Mouse (Mus musculus) G1E (cell line): ENCODE measurements at regions not wholly inside any gene's neighbourhood (a gene's known extent, or its start where the extent isn't known, plus 50 kb on each side); places are given as distances from the start of the nearest gene placed in this dataset.

ENCODE experiments used
- ATAC-seq: 2 replicates; pipeline ENCODE4 v1.8.0; 2016; ENCODE audit warnings: mild to moderate bottlenecking; ENCODE audit not compliant: insufficient number of reproducible peaks, poor library complexity, low FRiP score, severe bottlenecking; ENCODE audit errors: extremely low read depth
- DNase-seq: peaks from one replicate; pipeline ENCODE4 v3.0.0; 2012; ENCODE audit warnings: low spot score
- H3K27me3 ChIP-seq: 2 replicates; pipeline ENCODE4 v1.6.1; 2012; ENCODE audit warnings: mild to moderate bottlenecking, low read length, inconsistent platforms; ENCODE audit not compliant: insufficient read depth
- H3K36me3 ChIP-seq: replicated peaks from 2 replicates; pipeline ENCODE3; 2012; ENCODE audit warnings: mild to moderate bottlenecking, inconsistent platforms
- H3K4me1 ChIP-seq: 2 replicates; pipeline ENCODE4 v1.6.1; 2012; ENCODE audit warnings: low read depth, low read length, inconsistent platforms, mixed read lengths; ENCODE audit not compliant: insufficient read depth
- H3K4me3 ChIP-seq: 2 replicates; pipeline ENCODE4 v1.5.1; 2012; ENCODE audit warnings: low read depth, mild to moderate bottlenecking, inconsistent platforms, low read length, moderate library complexity, mixed read lengths
- H3K9me3 ChIP-seq: replicated peaks from 2 replicates; pipeline ENCODE4 v1.6.1; 2012; ENCODE audit warnings: inconsistent platforms
- CTCF ChIP-seq: IDR thresholded peaks from 2 replicates; pipeline ENCODE4 v1.5.1; 2012; ENCODE audit warnings: low read depth, low read length, inconsistent platforms, mixed read lengths
- GATA1 ChIP-seq: IDR thresholded peaks from 2 replicates; pipeline ENCODE4 v1.6.1; 2012; ENCODE audit warnings: borderline replicate concordance, low read length, inconsistent platforms, mixed read lengths
- GATA2 ChIP-seq: IDR thresholded peaks from 2 replicates; pipeline ENCODE4 v1.6.1; 2012; ENCODE audit warnings: low read depth, low read length, inconsistent platforms, borderline replicate concordance
- POLR2AphosphoS5 ChIP-seq: IDR thresholded peaks from 2 replicates; pipeline ENCODE4 v1.6.1; 2012; ENCODE audit warnings: low read depth, low read length, inconsistent platforms; ENCODE audit not compliant: insufficient replicate concordance
- TAL1 ChIP-seq: conservative IDR thresholded peaks from 2 replicates; pipeline ENCODE4 v1.6.1; 2012; ENCODE audit warnings: low read depth, low read length, inconsistent platforms, mixed read lengths

DNA sequence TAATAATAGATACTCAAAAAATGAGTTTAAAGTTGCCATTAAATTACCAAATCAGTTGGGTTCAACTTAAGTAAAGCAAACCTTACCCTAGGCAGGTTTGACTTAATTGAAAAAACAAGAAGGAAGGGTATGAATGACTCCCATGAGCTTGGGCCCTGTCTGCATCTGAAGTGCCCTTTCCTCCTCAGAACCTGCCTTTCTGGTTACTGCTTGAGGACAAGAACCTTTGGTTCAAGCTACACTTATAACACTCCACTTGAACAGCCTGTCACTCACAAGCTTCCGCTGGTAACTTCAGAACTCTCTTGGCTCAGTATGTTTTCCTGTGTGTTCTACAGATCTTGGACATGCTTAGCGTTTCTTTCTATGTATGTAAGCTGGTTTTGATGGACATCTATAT lies 59.6 kb upstream of the Slc40a1 start:
- H3K4me3 ChIP-seq, result no peak overlapping the region
- ATAC-seq (0 out of 2 replicates have a peak, but pooled peaks have one; percentile 8), DNase-seq (no peak)

DNA sequence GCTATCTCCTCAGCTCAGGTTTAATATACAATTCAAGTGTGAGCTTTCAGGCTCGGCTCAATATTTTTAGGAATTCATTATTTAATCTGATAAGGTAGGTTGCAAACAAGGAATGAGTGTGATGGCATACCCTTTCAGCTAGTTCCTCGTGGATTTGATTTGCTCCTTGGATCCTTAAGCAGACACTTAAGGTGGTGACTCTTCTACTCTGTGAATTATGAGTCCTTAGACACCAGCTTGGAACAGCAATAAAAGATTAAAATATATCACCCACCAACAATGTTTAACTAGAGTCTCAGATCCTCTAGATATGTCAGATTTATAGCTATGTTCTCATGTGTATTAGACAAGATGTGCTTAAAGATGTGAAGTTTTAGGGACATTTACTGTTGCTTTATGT lies 60.4 kb upstream of the Slc40a1 start:
- H3K27me3 ChIP-seq, result peaks cover 2% of the 10 kb centered on the region; the same call in 1 of the 2 replicates
- no peak for DNase-seq
- no peaks in the 10 kb centered on the region for H3K9me3 ChIP-seq
- H3K4me1 ChIP-seq, result no peaks in the 10 kb centered on the region
- no peak for ATAC-seq
- H3K36me3 ChIP-seq, result no peaks in the 10 kb centered on the region
- TF ChIP-seq GATA2 (no peak), TAL1 (no peak)
- H3K4me3 ChIP-seq, result no peak overlapping the region

More for the DNA sequence above, 59.6 kb upstream of the Slc40a1 start:
- Histone ChIP-seq H3K4me1 (no peaks in the 10 kb centered on the region), H3K9me3 (no peaks in the 10 kb centered on the region), H3K27me3 (peaks cover 2% of the 10 kb centered on the region; the same call in 1 of the 2 replicates), H3K36me3 (no peaks in the 10 kb centered on the region)
- TF ChIP-seq GATA1 (no peak), POLR2AphosphoS5 (no peak), TAL1 (no peak), CTCF (no peak), GATA2 (no peak)

DNA sequence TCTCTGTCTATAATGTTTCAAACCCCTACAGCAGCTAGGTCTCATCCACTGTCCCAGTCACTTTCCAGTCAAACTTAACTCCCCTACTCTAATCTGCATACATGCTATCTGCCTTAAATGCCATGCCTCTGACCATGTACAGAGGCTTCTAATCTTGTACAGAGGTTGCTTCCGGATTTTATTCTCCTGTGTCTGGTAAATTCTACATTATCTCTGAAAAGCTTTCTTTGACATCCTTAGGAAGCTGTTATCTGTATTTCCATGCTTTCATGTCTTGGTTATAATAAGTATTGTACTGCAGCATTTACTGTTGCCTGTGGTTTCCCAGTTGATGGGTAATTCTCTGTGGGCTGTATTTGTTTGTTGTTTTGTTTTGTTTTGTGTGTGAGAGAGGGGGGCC lies 63.9 kb upstream of the Dnah7b start:
- ATAC-seq, result no peak

DNA sequence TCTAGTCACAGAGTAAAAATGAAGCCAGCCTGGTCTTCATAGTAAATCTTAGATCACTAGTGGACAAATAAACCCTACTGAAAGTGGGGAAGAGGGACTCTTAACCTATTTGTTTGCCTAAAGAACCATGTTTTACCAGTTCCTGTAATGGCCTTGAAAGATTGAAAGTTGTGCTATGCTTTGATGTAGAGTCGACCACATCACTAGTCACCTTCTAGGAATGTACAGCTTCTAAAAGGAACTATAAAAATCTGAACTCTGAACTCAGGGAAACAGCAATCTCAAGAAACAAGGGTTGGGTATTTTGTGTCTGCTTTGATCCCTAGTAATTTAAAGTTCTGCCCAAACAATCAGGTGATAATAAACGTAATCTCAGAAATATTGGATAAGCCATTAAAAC lies 62.6 kb upstream of the Dnah7b start:
- DNase-seq (no peak), ATAC-seq (no peak)
- Histone ChIP-seq H3K9me3 (no peaks in the 10 kb centered on the region), H3K4me3 (no peak overlapping the region), H3K4me1 (no peaks in the 10 kb centered on the region), H3K36me3 (no peaks in the 10 kb centered on the region), H3K27me3 (0 out of 2 replicates have a peak, but pooled peaks cover 3% of the 10 kb centered on the region)
- TF ChIP-seq TAL1 (no peak), POLR2AphosphoS5 (no peak)

More for the DNA sequence above, 63.9 kb upstream of the Dnah7b start:
- Histone ChIP-seq H3K9me3 (no peaks in the 10 kb centered on the region), H3K36me3 (no peaks in the 10 kb centered on the region), H3K27me3 (no peaks in the 10 kb centered on the region), H3K4me3 (no peak overlapping the region), H3K4me1 (no peaks in the 10 kb centered on the region)
- no peak for DNase-seq
- TF ChIP-seq POLR2AphosphoS5, result no peak
- no peak for TF ChIP-seq GATA2
- no peak for TF ChIP-seq CTCF

DNA sequence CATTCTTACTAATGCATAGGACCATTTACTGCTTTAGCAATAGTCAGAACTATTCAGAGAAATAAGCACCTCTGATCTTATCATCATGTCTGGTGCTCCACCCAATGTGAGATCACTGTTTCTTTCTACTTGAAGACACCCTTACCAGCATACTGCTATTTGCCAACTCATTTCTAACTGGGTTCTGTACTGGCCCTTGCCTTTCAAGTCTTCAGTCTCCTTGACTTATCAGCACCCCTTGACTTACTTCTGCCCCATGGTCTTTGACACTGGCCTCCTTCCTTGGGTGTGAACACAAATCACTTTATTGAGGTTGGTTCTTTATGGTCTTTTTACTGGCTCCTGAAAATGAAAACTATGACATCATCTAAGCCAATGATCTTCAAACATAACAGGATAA lies 59.3 kb upstream of the Dnah7b start:
- ATAC-seq (no peak), DNase-seq (no peak)
- Histone ChIP-seq H3K4me1 (no peaks in the 10 kb centered on the region), H3K36me3 (no peaks in the 10 kb centered on the region), H3K27me3 (peaks cover 6% of the 10 kb centered on the region; the same call in 1 of the 2 replicates), H3K9me3 (no peaks in the 10 kb centered on the region), H3K4me3 (no peak overlapping the region)
- TF ChIP-seq POLR2AphosphoS5 (no peak), GATA2 (no peak), CTCF (no peak), GATA1 (no peak), TAL1 (no peak)
